Mouse (Mus musculus) testis, adult 2 months (tissue): ENCODE results near the gene Mylk.

Experiments used
- CTCF ChIP-seq: fragments of 200-500 bp; IDR thresholded peaks from 2 replicates; pipeline ENCODE4 v1.5.1; 2012; ENCODE audit warnings: low read depth, mild to moderate bottlenecking, inconsistent platforms, low read length, moderate library complexity; ENCODE audit not compliant: control insufficient read depth, insufficient read depth, insufficient replicate concordance
- POLR2A ChIP-seq: fragments of 200-500 bp; IDR thresholded peaks from 2 replicates; pipeline ENCODE4 v1.6.1; 2012; ENCODE audit warnings: low read depth, mild to moderate bottlenecking, inconsistent platforms, low read length, moderate library complexity; ENCODE audit not compliant: control insufficient read depth

GRCm38 (mm10) chr16:34700828-34701216 lies 44.2 kb upstream of the Mylk start:
- TF ChIP-seq POLR2A (no peak), CTCF (no peak)
